In genomic region chr2:8675537-8675936, GRCm38 (mm10) we compare ENCODE assay signal across 13 mouse cellular contexts.
A peak's percentile ranks its signal among the peaks of the same experiment; 100 is the strongest.
DNase-seq lines count a peak whose midpoint lies in the region; ATAC-seq and TF ChIP-seq lines count a peak whose summit lies in the region.
"Had no signal": no experiment of that assay in that cellular context is flagged by ENCODE, and none has a peak within 500 bp of the region (broad histone marks: within the 10 kb centered on the region; RNA-seq: fewer than 3 reads in every experiment).

No protein-coding gene starts in this region.

- H3K9me3 ChIP-seq in heart, embryonic 11.5 days (replicated peaks; ENCODE audit: control insufficient read depth, low read length): no peaks in the 10 kb centered on the region
- H3K9me3 ChIP-seq in lung, embryonic 14.5 days (ENCODE audit: low read depth, low read length): no peaks in the 10 kb centered on the region
- H3K9me3 ChIP-seq: heart, embryonic 12.5 days had no signal

- no peaks in the 10 kb centered on the region for H3K79me2 ChIP-seq in heart, adult 2 months (replicated peaks; ENCODE audit: control insufficient read depth, insufficient read depth, low read length)

- no peak overlapping the region for H3K27ac ChIP-seq in heart, adult 2 months
- no peak overlapping the region for H3K27ac ChIP-seq in heart, embryonic 11.5 days (ENCODE audit: low read depth, low read length)
- no peak overlapping the region for H3K27ac ChIP-seq in lung, embryonic 14.5 days (ENCODE audit: low read depth)

- no peaks in the 10 kb centered on the region for H3K27me3 ChIP-seq in heart, adult 2 months (ENCODE audit: control insufficient read depth, insufficient read depth, low read length)
- no peaks in the 10 kb centered on the region for H3K27me3 ChIP-seq in heart, embryonic 11.5 days (ENCODE audit: control insufficient read depth, insufficient read depth, low read length)
- H3K27me3 ChIP-seq in lung, embryonic 14.5 days (ENCODE audit: insufficient read depth, low read length): no peaks in the 10 kb centered on the region

- WGBS in heart, adult 2 months: 60% methylated on average over 4 of the region's 4 CpGs
- WGBS in heart, embryonic 11.5 days (ENCODE audit: insufficient replicate concordance): 60% methylated on average over 4 of the region's 4 CpGs
- WGBS in lung, embryonic 14.5 days: 58% methylated on average over 4 of the region's 4 CpGs

- no peak for ATAC-seq in heart, embryonic 11.5 days (replicated peaks; ENCODE audit: insufficient number of reproducible peaks, low FRiP score, low TSS enrichment)
- no peak for ATAC-seq in lung, embryonic 14.5 days (ENCODE audit: insufficient read depth)

- H3K4me3 ChIP-seq in heart, adult 2 months: no peak overlapping the region
- no peak overlapping the region for H3K4me3 ChIP-seq in heart, embryonic 11.5 days (ENCODE audit: low read depth, low read length)
- H3K4me3 ChIP-seq in lung, embryonic 14.5 days (ENCODE audit: low read depth, low read length): no peak overlapping the region
- H3K4me3 ChIP-seq: heart, embryonic 12.5 days had no signal

- no peak for TF ChIP-seq EP300 in heart, adult 2 months (IDR thresholded peaks at IDR 0.05; ENCODE audit: insufficient read depth, low read depth, low read length)

- TF ChIP-seq CTCF in heart, adult 2 months (IDR thresholded peaks at IDR 0.05): peak; percentile 37
- peak; percentile 58 for TF ChIP-seq CTCF in lung, embryonic 14.5 days (IDR thresholded peaks at IDR 0.05; ENCODE audit: low read depth)

- no peak overlapping the region for H3K4me2 ChIP-seq in heart, embryonic 11.5 days
- H3K4me2 ChIP-seq in lung, embryonic 14.5 days: no peak overlapping the region
- H3K4me2 ChIP-seq: heart, embryonic 12.5 days had no signal

- intact Hi-C loops in heart, adult 2 months (cut with DNase I): loop anchor here (2.0 kb wide), 1 partner anchor 1333 kb away; no protein-coding TSS in a partner anchor

- no peak for TF ChIP-seq POLR2A in heart, adult 2 months (IDR thresholded peaks at IDR 0.05; ENCODE audit: insufficient read depth, low read depth, low read length)

- no peaks in the 10 kb centered on the region for H3K36me3 ChIP-seq in heart, adult 2 months (ENCODE audit: control insufficient read depth, insufficient read depth, low read length)
- no peaks in the 10 kb centered on the region for H3K36me3 ChIP-seq in heart, embryonic 11.5 days (ENCODE audit: control insufficient read depth, insufficient read depth, low read length)
- H3K36me3 ChIP-seq in lung, embryonic 14.5 days (ENCODE audit: insufficient read depth): no peaks in the 10 kb centered on the region
- H3K36me3 ChIP-seq: heart, embryonic 12.5 days had no signal

- no peak overlapping the region for H3K9ac ChIP-seq in heart, adult 2 months (ENCODE audit: low read depth, low read length)
- H3K9ac ChIP-seq in heart, embryonic 11.5 days (ENCODE audit: low read depth, low read length): no peak overlapping the region
- H3K9ac ChIP-seq in lung, embryonic 14.5 days: no peak overlapping the region
- H3K9ac ChIP-seq: heart, embryonic 12.5 days had no signal

- DNase-seq in heart, adult 2 months: no peak
- peak; percentile 58 for DNase-seq in lung, embryonic 14.5 days
- DNase-seq in lung, postnatal 14 days: no peak
- DNase-seq in NIH3T3 (ENCODE audit: low read depth): peak; percentile 31
- DNase-seq in mesoderm, embryonic 11.5 days (ENCODE audit: low read depth, low spot score): peak; percentile 13
- no peak for DNase-seq in adrenal gland, postnatal 36 days
- no peak for DNase-seq in urinary bladder, postnatal 25 days (ENCODE audit: low spot score)
- DNase-seq: adrenal gland, postnatal 14 days; cerebellum, postnatal 36 days; kidney, adult 11 months; lung, postnatal 4 days had no signal

- H3K4me1 ChIP-seq in heart, adult 2 months (ENCODE audit: control insufficient read depth, insufficient read depth, low read length): no peaks in the 10 kb centered on the region
- no peaks in the 10 kb centered on the region for H3K4me1 ChIP-seq in heart, embryonic 11.5 days (ENCODE audit: control insufficient read depth, insufficient read depth, low read length)
- no peaks in the 10 kb centered on the region for H3K4me1 ChIP-seq in lung, embryonic 14.5 days (ENCODE audit: insufficient read depth)
- H3K4me1 ChIP-seq: heart, embryonic 12.5 days had no signal

Comparison
In these comparisons a context has a peak if more than half of its experiments do, and no peak if none do; other contexts are left out.
1. DNase-seq: peak in lung, embryonic 14.5 days (single experiment), NIH3T3 (single experiment) and mesoderm, embryonic 11.5 days (single experiment); none in heart, adult 2 months (0 of 2), lung, postnatal 14 days (single experiment), adrenal gland, postnatal 36 days (0 of 2) and urinary bladder, postnatal 25 days (single experiment).